Mouse (Mus musculus) lung, postnatal 4 days (tissue): ENCODE measurements around the gene Arl2.

Experiments used
- DNase-seq, 2 experiments: peaks; one replicate each; pipeline ENCODE4 v3.0.0; 2021

Gene Arl2

DNA sequence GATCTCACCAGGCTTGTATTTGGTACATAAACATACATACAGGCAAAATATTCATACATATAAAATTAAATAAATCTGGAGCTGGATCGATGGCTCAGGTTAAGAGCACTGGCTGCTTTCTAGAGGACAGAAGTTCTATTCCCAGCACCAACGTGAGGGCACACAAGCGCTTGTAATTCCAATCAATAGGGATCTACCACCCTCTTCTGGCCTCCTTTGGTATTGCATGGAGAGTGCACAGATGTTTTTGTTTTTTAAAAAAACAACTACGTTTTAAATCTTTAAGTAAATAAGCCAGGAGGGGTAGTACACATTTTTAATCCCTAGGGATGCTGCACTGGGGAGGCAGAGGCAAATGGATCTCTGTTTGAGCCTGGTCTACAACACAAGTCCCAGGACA, 15.1 kb downstream of the Arl2 start:
- peak in 1 of 2 experiments; percentile 66 for DNase-seq

DNA sequence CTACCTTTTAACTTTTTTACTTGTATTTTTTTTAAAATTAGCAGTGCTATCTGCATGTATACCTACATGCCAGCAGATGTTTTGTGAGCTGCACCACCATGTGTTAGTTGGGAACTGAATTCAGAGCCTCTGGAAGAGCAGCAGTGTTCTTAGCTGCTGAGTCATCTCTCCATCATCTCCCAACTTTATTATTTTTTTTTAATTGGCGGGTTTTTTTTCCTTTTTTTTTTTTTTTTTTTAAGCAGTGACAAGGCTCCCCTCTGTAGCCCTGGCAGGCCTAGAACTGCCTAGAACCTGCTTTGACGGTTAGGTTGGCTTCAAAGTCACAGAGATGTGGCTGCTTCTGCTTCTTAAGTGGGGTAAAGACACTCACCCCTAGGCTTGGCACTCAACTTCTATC, 16.4 kb downstream of the Arl2 start:
- no peak for DNase-seq

GRCm38 (mm10) chr19:6123330-6123729, 18.0 kb downstream of the Arl2 start:
- no peak for DNase-seq

DNA sequence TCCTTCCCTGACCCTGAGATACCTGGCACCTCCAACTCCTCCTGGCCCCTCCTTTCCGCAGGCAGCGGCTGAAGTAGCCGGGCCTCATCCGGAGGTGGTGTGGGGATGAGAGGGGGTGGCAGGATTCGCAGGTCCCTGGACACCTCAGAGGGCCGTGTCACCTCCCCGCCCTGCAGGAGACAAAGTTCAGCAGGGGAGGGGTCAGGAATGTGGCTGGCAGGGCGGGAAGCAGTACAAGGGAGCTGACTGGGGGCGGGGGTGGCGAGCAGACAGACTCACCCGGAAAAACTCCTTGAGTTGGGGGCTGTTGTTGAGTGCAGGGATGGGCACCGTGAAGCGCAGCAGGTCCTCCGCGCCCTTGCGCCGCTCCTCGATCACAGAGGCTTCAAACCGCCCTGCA, 19.6 kb downstream of the Arl2 start:
- DNase-seq = no peak

DNA sequence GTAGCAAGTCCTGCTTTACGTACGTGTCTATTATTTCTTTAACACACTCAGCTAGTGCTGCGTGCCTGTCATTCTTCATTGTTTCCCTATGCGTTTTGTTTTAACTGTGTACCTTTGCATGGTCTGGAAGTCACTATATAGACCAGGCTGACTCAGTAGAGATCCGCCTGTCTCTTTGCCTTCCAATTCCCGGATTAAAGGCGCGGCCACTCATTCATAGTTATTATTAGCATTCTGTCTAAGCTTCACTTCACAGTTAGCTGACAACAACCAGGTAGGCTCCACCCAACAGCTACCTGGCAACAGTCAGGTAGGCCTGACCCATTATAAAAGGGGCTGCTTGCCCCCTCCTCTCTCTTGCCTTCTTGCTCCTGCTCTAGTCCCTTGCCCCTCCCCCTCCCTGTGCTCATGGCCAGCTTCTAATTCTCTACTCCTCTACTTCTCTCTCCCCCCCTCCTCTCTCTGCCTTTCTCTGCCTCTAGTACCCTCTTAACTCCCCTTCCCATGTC, 22.6 kb downstream of the Arl2 start:
- DNase-seq = no peak

- DNase-seq = peak; percentile 91 to 92
Observed at GRCm38 (mm10) chr19:6117986-6118676, 23.2 kb downstream of the Arl2 start, which contains the start of gene Sac3d1. Sac3d1 (minus strand) TSS chr19:6118650.

DNA sequence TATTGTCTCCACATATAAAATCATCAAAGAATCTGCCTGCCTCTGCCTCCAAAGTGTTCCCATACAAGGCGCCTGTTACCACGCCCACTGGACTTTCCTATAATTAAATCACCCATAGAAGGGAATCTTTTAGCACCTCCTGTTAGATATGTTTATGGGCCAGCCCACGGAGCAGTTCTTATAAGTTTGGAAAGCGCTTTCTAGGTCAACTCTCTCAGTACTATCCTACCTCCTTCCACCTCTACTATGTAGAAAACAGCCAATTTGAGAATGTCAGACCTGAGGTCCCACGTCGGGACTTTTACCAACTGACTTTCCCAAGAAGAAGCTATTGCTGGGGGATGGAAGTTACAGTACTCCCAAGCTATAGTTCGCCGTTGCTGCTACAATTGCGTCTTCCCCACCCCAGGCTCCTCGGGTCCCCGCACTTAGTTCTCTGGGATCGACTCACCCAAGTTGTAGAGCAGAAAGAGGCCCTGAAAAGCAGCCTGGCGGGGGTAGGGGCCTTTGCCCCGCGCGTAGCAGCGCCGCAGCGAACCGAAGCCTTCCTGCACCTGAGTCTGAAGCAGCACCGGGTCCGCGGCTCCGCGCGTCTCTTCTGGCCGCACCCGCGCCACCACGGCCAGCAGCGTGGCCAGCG, 23.9 kb downstream of the Arl2 start:
- DNase-seq = no peak

- DNase-seq = no peak
Observed at GRCm38 (mm10) chr19:6116113-6116850, 25.1 kb downstream of the Arl2 start.

DNA sequence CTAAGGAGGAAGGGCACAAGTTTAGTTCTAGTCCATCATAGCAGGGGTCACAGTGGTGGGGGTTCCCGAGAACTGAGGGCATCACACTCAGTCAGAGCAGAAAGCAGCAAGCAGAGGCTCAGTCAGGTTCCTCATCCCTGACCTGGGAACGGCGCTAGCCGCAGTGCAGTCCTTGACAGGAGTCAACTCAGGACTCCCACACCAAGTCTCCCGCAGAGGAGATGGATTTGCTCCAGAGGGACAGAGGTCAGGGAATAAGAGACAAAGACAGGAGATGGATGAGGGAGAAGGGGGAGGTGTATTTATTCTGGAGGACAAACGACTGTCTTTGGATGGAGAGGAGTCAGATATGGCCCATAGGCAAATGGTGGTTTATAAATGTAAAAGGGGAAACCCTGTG, 28.2 kb downstream of the Arl2 start:
- DNase-seq = no peak

GRCm38 (mm10) chr19:6105586-6105985, 35.8 kb downstream of the Arl2 start, which contains the start of gene Naaladl1:
Naaladl1 (plus strand) TSS chr19:6105782.
- no peak for DNase-seq

DNA sequence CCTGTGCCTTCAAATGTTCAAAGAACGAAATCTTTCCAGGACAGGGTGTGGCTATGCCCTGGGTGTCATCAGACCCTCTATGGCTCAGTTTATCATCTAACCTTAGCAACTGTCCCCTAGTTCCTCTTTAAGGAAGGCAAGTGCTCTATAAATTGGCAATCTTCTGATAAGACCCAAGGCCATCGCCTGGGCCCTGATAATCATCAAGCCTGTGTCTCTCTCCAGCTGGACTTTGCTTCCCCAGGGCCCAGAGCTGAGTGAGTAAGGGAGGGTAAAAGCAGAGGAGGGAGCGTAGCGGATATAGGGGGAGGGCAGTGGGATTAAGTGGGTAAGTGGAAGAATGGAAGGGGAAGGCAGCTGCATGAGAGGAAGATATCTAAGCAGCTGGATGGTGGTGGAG, 36.9 kb downstream of the Arl2 start:
- DNase-seq = no peak

DNA sequence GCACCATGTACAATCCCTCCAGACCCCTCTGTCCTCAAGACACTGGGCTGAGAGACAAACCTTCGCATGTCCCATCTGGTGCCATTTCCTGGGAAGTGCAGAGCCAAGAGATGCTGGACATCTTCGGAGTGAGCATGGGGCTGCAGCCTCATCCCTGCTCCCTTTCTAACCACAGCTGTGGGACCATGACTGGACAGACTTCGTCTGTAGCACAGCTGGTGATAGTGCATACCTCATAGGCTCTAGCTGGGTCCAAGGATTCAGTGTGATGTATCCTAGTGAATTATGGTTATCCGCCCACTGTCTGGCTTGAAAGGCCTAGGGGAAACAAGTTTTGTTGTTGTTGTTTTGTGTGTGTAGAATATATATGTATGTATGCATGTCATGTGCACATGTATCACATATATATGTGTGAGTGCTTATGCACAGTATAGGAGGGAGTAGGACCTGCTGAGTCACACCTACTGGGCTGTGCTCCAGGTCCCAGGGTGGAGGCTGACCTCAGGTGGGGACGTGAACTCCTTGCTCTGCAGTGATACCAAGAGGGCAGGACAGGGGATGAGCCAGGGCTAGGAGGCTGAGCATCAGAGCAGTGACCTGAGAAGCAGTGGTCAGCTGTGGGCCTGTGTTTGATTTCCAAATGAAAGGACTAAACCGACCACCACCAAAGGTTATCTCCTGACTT, 39.0 kb downstream of the Arl2 start:
- no peak for DNase-seq

DNA sequence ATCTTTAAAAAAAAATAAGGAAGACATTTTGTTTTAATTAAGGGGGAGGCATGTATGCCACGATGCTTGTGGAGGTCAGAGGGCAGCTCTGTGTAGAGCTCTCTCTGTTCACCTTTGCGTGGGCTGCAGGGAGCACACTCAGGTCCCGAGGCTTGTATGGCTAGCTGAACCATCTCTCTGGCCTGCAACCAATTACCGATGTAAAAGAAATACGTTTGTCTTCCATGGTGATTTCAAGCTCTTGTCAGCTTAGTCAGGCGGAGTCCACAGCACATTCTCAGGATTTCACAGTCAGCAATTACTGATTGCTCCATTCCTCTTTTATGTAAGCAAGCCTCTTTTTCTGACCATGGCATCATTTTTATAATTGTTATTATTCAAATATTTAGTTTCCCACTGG, 40.2 kb downstream of the Arl2 start:
- no peak for DNase-seq

- no peak for DNase-seq
Observed at GRCm38 (mm10) chr19:6097847-6098246, 43.5 kb downstream of the Arl2 start.

GRCm38 (mm10) chr19:6094119-6094518, 47.2 kb downstream of the Arl2 start, which contains the start of gene AC131692.1:
AC131692.1 (plus strand) TSS chr19:6094419.
- no peak for DNase-seq

GRCm38 (mm10) chr19:6088841-6089240, 52.5 kb downstream of the Arl2 start:
- no peak for DNase-seq

DNA sequence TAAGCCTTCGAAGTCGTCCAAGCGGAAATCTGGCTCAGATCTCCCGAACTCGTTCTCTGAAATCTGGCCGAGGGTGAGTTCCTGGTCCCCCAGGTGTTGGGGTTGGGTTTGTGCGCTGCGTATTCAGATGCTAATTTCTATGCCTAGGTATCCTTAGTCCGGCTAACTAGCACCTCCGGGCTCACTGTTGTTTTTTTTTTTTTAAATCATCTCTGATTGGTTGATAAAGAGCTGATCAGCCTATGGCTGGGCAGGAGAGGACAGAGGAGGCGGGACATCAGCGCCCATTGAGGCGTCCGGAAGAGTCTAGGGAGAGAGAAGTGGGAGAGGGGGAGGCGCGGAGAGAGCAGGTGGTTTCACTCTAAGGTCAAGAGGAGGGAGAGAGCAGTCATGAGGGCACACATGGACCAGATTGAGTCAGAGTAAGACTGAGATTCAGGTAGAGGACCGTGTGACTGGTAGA, 55.9 kb downstream of the Arl2 start:
- DNase-seq = peak; percentile 69 to 74

DNA sequence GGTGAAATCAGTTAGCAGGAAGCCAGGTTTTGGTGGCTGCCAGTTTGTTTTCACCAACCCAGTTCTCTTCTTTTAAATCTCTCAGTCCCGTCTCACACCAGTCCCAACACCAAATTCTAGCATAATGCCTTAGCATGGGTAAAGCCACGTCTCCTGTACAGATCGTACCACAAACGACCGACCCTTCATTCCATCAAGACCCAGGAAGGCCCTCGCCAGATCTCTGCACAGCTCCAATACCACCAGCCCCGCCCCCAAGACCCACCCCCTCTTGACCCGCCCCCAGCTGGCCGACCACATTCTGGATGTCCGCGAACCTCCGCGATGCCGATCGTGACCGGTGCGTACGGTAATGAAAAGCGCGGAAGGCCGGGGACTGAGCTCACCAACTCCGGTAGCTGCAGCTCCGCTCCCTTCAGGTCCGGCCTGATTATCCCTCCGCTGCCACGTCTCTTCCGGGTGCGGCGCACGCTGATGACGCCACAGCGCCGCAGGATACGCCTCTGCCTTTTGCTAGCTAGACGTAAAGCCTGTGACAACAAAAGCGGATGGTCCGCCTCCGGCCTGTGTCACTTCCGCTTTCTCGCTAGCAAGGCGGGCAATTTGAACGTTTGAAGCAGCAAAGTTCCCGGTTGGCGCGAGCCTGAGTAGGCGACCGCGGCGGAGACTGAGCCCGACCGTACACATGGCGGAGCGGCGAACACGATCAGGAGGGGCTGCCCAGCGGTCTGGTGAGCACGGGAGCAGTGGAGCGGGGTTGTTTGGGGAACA, 56.7 kb downstream of the Arl2 start, which contains the start of the genes Zfpl1 and Cdca5:
Gene Zfpl1, minus strand, starts transcription at position 479 of the 771 bp plus-strand sequence.
Gene Cdca5, plus strand, starts transcription at position 506 of the 771 bp plus-strand sequence.
- peak; percentile 96 to 99 for DNase-seq
